In the genomic region with DNA sequence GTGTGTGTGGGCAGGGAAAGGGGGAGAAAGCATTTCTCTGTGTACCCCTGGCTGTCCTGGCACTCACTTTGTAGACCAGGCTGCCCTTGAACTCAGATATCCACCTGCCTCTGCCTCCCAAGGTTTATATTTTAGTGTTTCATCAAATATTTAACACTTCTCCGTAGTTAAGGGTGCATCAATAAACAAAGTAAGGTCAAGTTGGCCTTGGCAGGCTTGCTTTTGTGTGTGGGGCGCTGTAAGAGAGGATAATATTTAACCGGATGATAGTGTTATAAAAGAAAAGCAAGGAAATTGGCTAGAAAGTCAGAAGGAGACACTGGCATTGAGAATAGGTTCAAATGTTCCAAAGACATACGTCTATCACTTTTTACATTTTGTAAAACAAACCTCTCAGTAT, we compare ENCODE assay signal across 25 mouse cellular contexts. TPM values are rescaled to one million over a fixed set of nuclear protein-coding genes. Genes with fewer than 3 reads are reported as not detected.
DNase-seq lines count a peak whose midpoint lies in the region; ATAC-seq and TF ChIP-seq lines count a peak whose summit lies in the region.
"Had no signal": no experiment of that assay in that cellular context is flagged by ENCODE, and none has a peak within 500 bp of the region (broad histone marks: within the 10 kb centered on the region; RNA-seq: fewer than 3 reads in every experiment).

No protein-coding gene starts in this region.

- H3K9ac ChIP-seq in kidney, embryonic 16.5 days (replicated peaks; ENCODE audit: low read length), result no peak overlapping the region
- no peak overlapping the region for H3K9ac ChIP-seq in liver, adult 2 months (ENCODE audit: low read depth, low read length)
- no peak overlapping the region for H3K9ac ChIP-seq in liver, postnatal 0 days (replicated peaks)
- H3K9ac ChIP-seq: embryonic facial prominence, embryonic 12.5 days; forebrain, embryonic 13.5 days had no signal

- ATAC-seq in kidney, embryonic 16.5 days (ENCODE audit: low FRiP score, low TSS enrichment), result no peak
- no peak for ATAC-seq in liver, postnatal 0 days
- ATAC-seq: activated CD4-positive, CD25-positive, alpha-beta regulatory T cell, adult 4 months; CD4-positive, CD25-positive, alpha-beta regulatory T cell, adult 4 months; forebrain, embryonic 13.5 days; Patski had no signal

- H3K4me2 ChIP-seq in kidney, embryonic 16.5 days (replicated peaks; ENCODE audit: low read depth, low read length), result no peak overlapping the region
- no peak overlapping the region for H3K4me2 ChIP-seq in liver, postnatal 0 days (ENCODE audit: low read depth, low read length)
- H3K4me2 ChIP-seq: embryonic facial prominence, embryonic 12.5 days; forebrain, embryonic 13.5 days had no signal

- WGBS in kidney, embryonic 16.5 days, result 73% methylated on average over 4 of the region's 4 CpGs
- WGBS in liver, adult 2 months, result 14% methylated on average over 4 of the region's 4 CpGs
- WGBS in liver, postnatal 0 days (ENCODE audit: insufficient replicate concordance), result 62% methylated on average over 4 of the region's 4 CpGs

- no peak overlapping the region for H3K4me3 ChIP-seq in kidney, embryonic 16.5 days (ENCODE audit: low read length)
- no peak overlapping the region for H3K4me3 ChIP-seq in liver, adult 2 months (ENCODE audit: insufficient read depth, low read depth, low read length)
- H3K4me3 ChIP-seq in liver, postnatal 0 days (ENCODE audit: low read depth, low read length), result no peak overlapping the region
- H3K4me3 ChIP-seq: embryonic facial prominence, embryonic 10.5 days; embryonic facial prominence, embryonic 12.5 days; forebrain, embryonic 13.5 days had no signal

- TF ChIP-seq EP300 in liver, postnatal 0 days (IDR thresholded peaks at IDR 0.05; ENCODE audit: low read depth), result no peak

- DNase-seq in kidney, adult 11 months, result peak; percentile 57
- no peak for DNase-seq in kidney, adult 18-20 months
- DNase-seq in kidney, adult 8-10 months, result peak; percentile 55 to 70
- no peak for DNase-seq in kidney, postnatal 10 days
- DNase-seq in kidney, postnatal 14 days, result peak; percentile 36
- peak; percentile 79 for DNase-seq in liver, adult 2 months (ENCODE audit: extremely low read depth, low read depth, low spot score)
- no peak for DNase-seq in liver, postnatal 0 days
- DNase-seq: adrenal gland, adult 8-10 months; adrenal gland, postnatal 14 days; adrenal gland, postnatal 36 days; B cell, adult 2 months; cerebellum, adult 11-12 months; cerebellum, adult 2 months; cerebellum, adult 9-10 months; cerebellum, postnatal 10 days; cerebellum, postnatal 25 days had no signal

- H3K4me1 ChIP-seq in kidney, embryonic 16.5 days (ENCODE audit: insufficient read depth, low read length), result peaks cover 11% of the 10 kb centered on the region
- peaks cover 6% of the 10 kb centered on the region; the same call in 1 of the 2 replicates for H3K4me1 ChIP-seq in liver, adult 2 months (ENCODE audit: control insufficient read depth, insufficient read depth, low read length)
- peaks cover 8% of the 10 kb centered on the region for H3K4me1 ChIP-seq in liver, postnatal 0 days (ENCODE audit: insufficient read depth)
- H3K4me1 ChIP-seq: embryonic facial prominence, embryonic 10.5 days had no signal

- no peaks in the 10 kb centered on the region for H3K27me3 ChIP-seq in kidney, embryonic 16.5 days (ENCODE audit: insufficient read depth, low read length)
- H3K27me3 ChIP-seq in liver, adult 2 months (ENCODE audit: control insufficient read depth, insufficient read depth, low read length), result no peaks in the 10 kb centered on the region
- H3K27me3 ChIP-seq in liver, postnatal 0 days (ENCODE audit: insufficient read depth, low read length), result no peaks in the 10 kb centered on the region
- H3K27me3 ChIP-seq: CH12.LX; embryonic facial prominence, embryonic 12.5 days; forebrain, embryonic 13.5 days; Patski had no signal

- peaks cover 16% of the 10 kb centered on the region for H3K79me2 ChIP-seq in liver, adult 2 months (ENCODE audit: control insufficient read depth, insufficient read depth, low read length)

- no peaks in the 10 kb centered on the region for H3K9me3 ChIP-seq in kidney, embryonic 16.5 days (ENCODE audit: low read length)
- no peaks in the 10 kb centered on the region for H3K9me3 ChIP-seq in liver, postnatal 0 days (ENCODE audit: low read length)
- H3K9me3 ChIP-seq: embryonic facial prominence, embryonic 10.5 days; embryonic facial prominence, embryonic 12.5 days; forebrain, embryonic 13.5 days; G1E had no signal

- H3K36me3 ChIP-seq in kidney, embryonic 16.5 days (ENCODE audit: insufficient read depth, low read length), result peaks cover 17% of the 10 kb centered on the region
- no peaks in the 10 kb centered on the region for H3K36me3 ChIP-seq in liver, adult 2 months (ENCODE audit: control insufficient read depth, insufficient read depth, low read length)
- H3K36me3 ChIP-seq in liver, postnatal 0 days (replicated peaks; ENCODE audit: insufficient read depth, low read length), result no peaks in the 10 kb centered on the region

- TF ChIP-seq POLR2A in liver, adult 2 months (IDR thresholded peaks at IDR 0.05; ENCODE audit: extremely low read depth, insufficient read depth, low read length), result no peak

- no peak for TF ChIP-seq CTCF in liver, adult 2 months (IDR thresholded peaks at IDR 0.05; ENCODE audit: low read depth, low read length)
- no peak for TF ChIP-seq CTCF in liver, postnatal 0 days (IDR thresholded peaks at IDR 0.05; ENCODE audit: low read depth)

- no peak overlapping the region for H3K27ac ChIP-seq in kidney, embryonic 16.5 days (ENCODE audit: low read length)
- H3K27ac ChIP-seq in liver, adult 2 months (replicated peaks; ENCODE audit: insufficient read depth, low read depth, low read length), result 0 out of 2 replicates have a peak overlapping the region, but pooled peaks have one; percentile 10
- no peak overlapping the region for H3K27ac ChIP-seq in liver, postnatal 0 days (ENCODE audit: low read depth)
- H3K27ac ChIP-seq: embryonic facial prominence, embryonic 10.5 days; embryonic facial prominence, embryonic 12.5 days; forebrain, embryonic 13.5 days had no signal

RNA-seq across cellular contexts. Expression of a gene that starts 1.7 kb away (rescaled TPM):
- polyA plus RNA-seq in kidney, embryonic 16.5 days (2015; fragmentation: Nextera tagmentation; extraction: Ambion mirVana), result 251 and 263 TPM in 2 replicates
- total RNA-seq in liver, adult 2 months (2014; rRNA removed), result 110 and 121 TPM in 2 replicates
- 111 and 123 TPM in 2 replicates for polyA plus RNA-seq in liver, adult 2 months (2012; rRNA removed)
- polyA plus RNA-seq in liver, postnatal 0 days (2015; fragmentation: Nextera tagmentation; extraction: Ambion mirVana), result 82.4 and 88.9 TPM in 2 replicates

RNA-seq across cellular contexts. Expression of a gene that starts 33.8 kb away (rescaled TPM):
- polyA plus RNA-seq in kidney, embryonic 16.5 days (2015; fragmentation: Nextera tagmentation; extraction: Ambion mirVana), result 407 and 427 TPM in 2 replicates
- 213 and 220 TPM in 2 replicates for total RNA-seq in liver, adult 2 months (2014; rRNA removed)
- 71.7 and 75.9 TPM in 2 replicates for polyA plus RNA-seq in liver, adult 2 months (2012; rRNA removed)
- polyA plus RNA-seq in liver, postnatal 0 days (2015; fragmentation: Nextera tagmentation; extraction: Ambion mirVana), result 101 and 104 TPM in 2 replicates

Comparison
In these comparisons a context has a peak if more than half of its experiments do, and no peak if none do; other contexts are left out.
1. DNase-seq: peak in kidney, adult 11 months (single experiment), kidney, adult 8-10 months (2 of 2), kidney, postnatal 14 days (single experiment) and liver, adult 2 months (single experiment); none in kidney, adult 18-20 months (single experiment), kidney, postnatal 10 days (single experiment) and liver, postnatal 0 days (single experiment).